In the genomic region with DNA sequence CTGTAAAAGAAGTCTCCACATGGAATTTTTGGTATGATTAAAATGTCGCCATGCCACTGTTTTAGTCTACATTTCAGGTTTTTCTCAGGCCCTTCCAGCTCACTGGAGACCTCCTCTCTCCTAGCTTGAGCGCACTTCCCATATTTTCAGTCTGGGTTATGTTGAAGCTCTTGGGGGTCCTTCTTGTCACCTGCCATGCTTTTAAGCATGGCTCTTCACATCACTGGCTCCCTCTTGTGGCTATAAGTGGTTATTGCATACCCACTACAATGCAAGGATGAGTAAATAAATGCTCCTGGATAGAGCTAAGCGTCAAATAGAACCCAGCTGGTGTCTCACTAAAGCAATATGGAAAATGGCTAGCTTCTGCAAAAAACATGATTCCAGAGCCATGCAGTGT, we compare ENCODE assay signal across 9 mouse cellular contexts.
A peak's percentile ranks its signal among the peaks of the same experiment; 100 is the strongest.
DNase-seq lines count a peak whose midpoint lies in the region; ATAC-seq lines count a peak whose summit lies in the region.
"Had no signal": no experiment of that assay in that cellular context is flagged by ENCODE, and none has a peak within 500 bp of the region (broad histone marks: within the 10 kb centered on the region; RNA-seq: fewer than 3 reads in every experiment).

No protein-coding gene starts in this region.

- WGBS in midbrain, embryonic 11.5 days: 63% methylated on average over 3 of the region's 3 CpGs
- 68% methylated on average over 3 of the region's 3 CpGs for WGBS in midbrain, embryonic 13.5 days
- 54% methylated on average over 3 of the region's 3 CpGs for WGBS in embryonic facial prominence, embryonic 14.5 days

- no peak overlapping the region for H3K4me2 ChIP-seq in midbrain, embryonic 11.5 days
- H3K4me2 ChIP-seq in midbrain, embryonic 13.5 days (replicated peaks): no peak overlapping the region
- no peak overlapping the region for H3K4me2 ChIP-seq in embryonic facial prominence, embryonic 14.5 days (ENCODE audit: low read depth, low read length)
- H3K4me2 ChIP-seq: heart, embryonic 13.5 days had no signal

- ATAC-seq in midbrain, embryonic 11.5 days (ENCODE audit: low FRiP score): peak; percentile 30
- no peak for ATAC-seq in midbrain, embryonic 13.5 days
- peak; percentile 39; the same call in 1 of the 2 replicates for ATAC-seq in embryonic facial prominence, embryonic 14.5 days (ENCODE audit: low read depth)

- no peaks in the 10 kb centered on the region for H3K9me3 ChIP-seq in midbrain, embryonic 11.5 days (ENCODE audit: control insufficient read depth, low read length)
- H3K9me3 ChIP-seq in midbrain, embryonic 13.5 days: no peaks in the 10 kb centered on the region
- no peaks in the 10 kb centered on the region for H3K9me3 ChIP-seq in embryonic facial prominence, embryonic 14.5 days (ENCODE audit: control insufficient read depth, low read length)
- H3K9me3 ChIP-seq: heart, embryonic 13.5 days had no signal

- H3K27me3 ChIP-seq in midbrain, embryonic 11.5 days (ENCODE audit: control insufficient read depth, insufficient read depth, low read length): no peaks in the 10 kb centered on the region
- no peaks in the 10 kb centered on the region for H3K27me3 ChIP-seq in midbrain, embryonic 13.5 days
- no peaks in the 10 kb centered on the region for H3K27me3 ChIP-seq in embryonic facial prominence, embryonic 14.5 days (replicated peaks; ENCODE audit: control insufficient read depth, insufficient read depth, low read length)
- H3K27me3 ChIP-seq: heart, embryonic 13.5 days had no signal

- H3K9ac ChIP-seq in midbrain, embryonic 11.5 days (ENCODE audit: low read length): no peak overlapping the region
- no peak overlapping the region for H3K9ac ChIP-seq in midbrain, embryonic 13.5 days (replicated peaks)
- H3K9ac ChIP-seq in embryonic facial prominence, embryonic 14.5 days (ENCODE audit: low read depth, low read length): no peak overlapping the region
- H3K9ac ChIP-seq: heart, embryonic 13.5 days had no signal

- no peak overlapping the region for H3K4me3 ChIP-seq in midbrain, embryonic 11.5 days (ENCODE audit: low read depth, low read length)
- H3K4me3 ChIP-seq in midbrain, embryonic 13.5 days (replicated peaks): no peak overlapping the region
- H3K4me3 ChIP-seq in embryonic facial prominence, embryonic 14.5 days (ENCODE audit: low read depth, low read length): no peak overlapping the region
- H3K4me3 ChIP-seq: heart, embryonic 13.5 days had no signal

- no peaks in the 10 kb centered on the region for H3K4me1 ChIP-seq in midbrain, embryonic 11.5 days (ENCODE audit: control insufficient read depth, insufficient read depth, low read length)
- no peaks in the 10 kb centered on the region for H3K4me1 ChIP-seq in midbrain, embryonic 13.5 days (replicated peaks)
- no peaks in the 10 kb centered on the region for H3K4me1 ChIP-seq in embryonic facial prominence, embryonic 14.5 days (ENCODE audit: control insufficient read depth, insufficient read depth, low read length)

- no peak overlapping the region for H3K27ac ChIP-seq in midbrain, embryonic 11.5 days (ENCODE audit: low read depth, low read length)
- no peak overlapping the region for H3K27ac ChIP-seq in midbrain, embryonic 13.5 days
- H3K27ac ChIP-seq in embryonic facial prominence, embryonic 14.5 days (replicated peaks; ENCODE audit: low read depth, low read length): no peak overlapping the region
- H3K27ac ChIP-seq: heart, embryonic 13.5 days had no signal

- peak; percentile 69 to 77 for DNase-seq in cerebellum, postnatal 10 days
- DNase-seq in cerebellum, adult 9-11 months: no peak
- peak; percentile 90 for DNase-seq in midbrain, embryonic 11.5 days (ENCODE audit: low spot score, missing footprints)
- no peak for DNase-seq in embryonic facial prominence, embryonic 14.5 days (ENCODE audit: low spot score)
- peak; percentile 41 for DNase-seq in layer of hippocampus, adult 9-10 months (ENCODE audit: low spot score)
- DNase-seq in skeletal muscle tissue, adult 2 months (ENCODE audit: low read depth, low spot score): peak; percentile 18
- no peak for DNase-seq in cerebellum, adult 11-12 months

- H3K36me3 ChIP-seq in midbrain, embryonic 11.5 days (ENCODE audit: control insufficient read depth, insufficient read depth, low read length): no peaks in the 10 kb centered on the region
- no peaks in the 10 kb centered on the region for H3K36me3 ChIP-seq in midbrain, embryonic 13.5 days
- no peaks in the 10 kb centered on the region for H3K36me3 ChIP-seq in embryonic facial prominence, embryonic 14.5 days (ENCODE audit: control insufficient read depth, insufficient read depth, low read length)
- H3K36me3 ChIP-seq: heart, embryonic 13.5 days had no signal

Comparison
In these comparisons a context has a peak if more than half of its experiments do, and no peak if none do; other contexts are left out.
1. DNase-seq: peak in cerebellum, postnatal 10 days (2 of 2), midbrain, embryonic 11.5 days (single experiment), layer of hippocampus, adult 9-10 months (single experiment) and skeletal muscle tissue, adult 2 months (single experiment); none in cerebellum, adult 9-11 months (single experiment), embryonic facial prominence, embryonic 14.5 days (single experiment) and cerebellum, adult 11-12 months (single experiment).